Mouse (Mus musculus) naive thymus-derived CD4-positive, alpha-beta T cell, adult 5 months (primary cell): Measurements from ENCODE around the gene Ccdc43. TPM values are rescaled to one million over a fixed set of nuclear protein-coding genes. Genes with fewer than 3 reads are reported as not detected.

Experiments used
- polyA plus RNA-seq: library from polyadenylated mRNA; unstranded; fragments of 100-300 nt; shearing (Covaris generic); gene quantifications from one replicate; pipeline ENCODE4 v1.2.1, GENCODE M21; 2017

The Ccdc43 gene
- polyA plus RNA-seq, result 36.0 TPM

DNA sequence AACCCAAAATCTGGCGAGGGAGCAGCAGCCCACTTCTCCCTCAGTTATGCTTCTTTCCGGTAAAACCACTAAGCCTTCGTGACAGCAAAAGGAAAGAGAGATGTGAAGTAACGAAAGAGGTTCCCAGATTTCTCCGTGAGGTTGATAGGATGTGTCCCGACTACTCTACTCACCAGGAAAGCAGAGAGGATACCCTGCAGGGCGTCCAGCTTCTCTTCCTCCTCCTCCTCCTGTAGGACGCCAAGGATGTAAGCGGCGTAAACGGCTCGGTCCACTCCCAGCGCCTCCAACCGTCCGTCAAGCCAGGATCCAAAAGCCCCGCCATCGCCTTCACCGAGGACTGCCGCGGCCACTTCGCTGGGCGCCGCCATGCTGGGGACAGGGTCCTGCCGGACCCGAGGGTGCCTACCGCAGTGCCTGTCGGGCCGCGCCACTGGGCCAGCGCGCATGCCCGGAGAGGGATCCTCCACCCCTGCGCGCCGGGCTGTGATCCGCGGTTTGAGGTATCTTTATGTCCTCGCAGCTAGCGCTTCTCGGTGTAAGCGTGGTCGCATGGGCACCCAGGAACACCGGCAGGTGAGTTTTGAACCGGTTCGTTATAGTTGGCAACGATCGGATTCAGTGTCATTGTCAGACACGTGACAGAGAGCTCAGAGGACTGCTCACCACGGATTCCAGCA is at the start of gene Ccdc43:
TSS of gene Ccdc43 (minus strand) at position 445 of the 680 bp plus-strand sequence.

DNA sequence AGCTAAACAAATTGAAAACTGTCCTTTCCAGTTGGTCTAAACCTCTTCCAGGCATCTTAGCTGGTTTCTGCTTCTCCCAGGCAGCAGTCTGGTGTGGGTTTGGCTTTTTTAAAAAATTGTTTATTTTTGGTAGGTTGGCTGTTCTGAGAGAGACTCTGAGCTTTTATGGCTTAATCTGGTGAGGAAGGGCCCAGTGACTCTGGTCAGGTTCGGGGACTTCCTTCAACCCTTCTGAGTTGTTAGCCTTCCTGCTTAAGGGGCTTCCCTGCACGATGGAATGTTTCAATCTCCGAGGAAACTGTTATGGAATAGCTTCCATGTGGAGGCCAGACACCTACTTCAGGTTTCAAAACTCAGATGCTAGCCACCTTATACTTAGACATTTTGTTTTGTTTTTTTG is 34.2 kb downstream of the Ccdc43 start, which contains the start of gene Meioc:
TSS of gene Meioc (plus strand) at position 301 of the 400 bp plus-strand sequence.

Other genes starting within 250 kb of the Ccdc43 start
- gene Itga2b, start 227.7 kb downstream of the Ccdc43 start, polyA plus RNA-seq, result 2.0 TPM
- gene Gpatch8, start 141.4 kb downstream of the Ccdc43 start, polyA plus RNA-seq, result 70.4 TPM
- not detected for gene Gm11627, start 118.3 kb downstream of the Ccdc43 start, polyA plus RNA-seq
- not detected for gene Fzd2, start 93.4 kb downstream of the Ccdc43 start, polyA plus RNA-seq
- not detected for gene Meioc, start 34.1 kb downstream of the Ccdc43 start, polyA plus RNA-seq
- not detected for gene Adam11, start 63.7 kb upstream of the Ccdc43 start, polyA plus RNA-seq
- gene Gjc1, start 121.9 kb upstream of the Ccdc43 start, polyA plus RNA-seq, result not detected
- not detected for gene Higd1b, start 138.1 kb upstream of the Ccdc43 start, polyA plus RNA-seq
- 124 TPM for gene Eftud2, start 183.2 kb upstream of the Ccdc43 start, polyA plus RNA-seq
- gene Ccdc103, start 183.4 kb upstream of the Ccdc43 start, polyA plus RNA-seq, result not detected
- not detected for gene Fam187a, start 187.4 kb upstream of the Ccdc43 start, polyA plus RNA-seq
- not detected for gene Gfap, start 203.1 kb upstream of the Ccdc43 start, polyA plus RNA-seq
- gene Kif18b, start 227.3 kb upstream of the Ccdc43 start, polyA plus RNA-seq, result 0.10 TPM
- gene C1ql1, start 248.9 kb upstream of the Ccdc43 start, polyA plus RNA-seq, result not detected